Mouse (Mus musculus): ENCODE measurements around the gene Lipc. TPM values are rescaled to one million over a fixed set of nuclear protein-coding genes. Genes with fewer than 3 reads are reported as not detected.

Gene Lipc
- polyA plus RNA-seq, 1 experiment, result 0.08 TPM

GRCm38 (mm10) chr9:70979641-70980040 is 27.6 kb upstream of the Lipc start:
- TF ChIP-seq CTCF (IDR thresholded peaks at IDR 0.05; ENCODE audit: borderline replicate concordance, insufficient read depth, low read depth, low read length), result no peak
- no peak for TF ChIP-seq POLR2A (IDR thresholded peaks at IDR 0.05; ENCODE audit: borderline replicate concordance, insufficient read depth, low read length)
- no peak overlapping the region for H3K4me3 ChIP-seq (replicated peaks; ENCODE audit: insufficient read depth, low read depth, low read length)
- no peaks in the 10 kb centered on the region for H3K4me1 ChIP-seq (ENCODE audit: control insufficient read depth, insufficient read depth, low read length)
- no peak for DNase-seq
- no peaks in the 10 kb centered on the region for H3K27me3 ChIP-seq (ENCODE audit: control insufficient read depth, insufficient read depth, low read length)
- WGBS, result 93% methylated on average over 2 of the region's 2 CpGs
- H3K27ac ChIP-seq (ENCODE audit: insufficient read depth, low read length), result no peak overlapping the region

GRCm38 (mm10) chr9:70979171-70979570 is 27.1 kb upstream of the Lipc start:
- Histone ChIP-seq H3K4me3 (replicated peaks; ENCODE audit: insufficient read depth, low read depth, low read length) (no peak overlapping the region), H3K4me1 (ENCODE audit: control insufficient read depth, insufficient read depth, low read length) (no peaks in the 10 kb centered on the region), H3K27ac (ENCODE audit: insufficient read depth, low read length) (no peak overlapping the region), H3K27me3 (ENCODE audit: control insufficient read depth, insufficient read depth, low read length) (no peaks in the 10 kb centered on the region)
- 94% methylated on average over 5 of the region's 5 CpGs for WGBS
- DNase-seq, result no peak
- TF ChIP-seq CTCF (IDR thresholded peaks at IDR 0.05; ENCODE audit: borderline replicate concordance, insufficient read depth, low read depth, low read length) (no peak), POLR2A (IDR thresholded peaks at IDR 0.05; ENCODE audit: borderline replicate concordance, insufficient read depth, low read length) (no peak)

GRCm38 (mm10) chr9:70977392-70977791 is 25.4 kb upstream of the Lipc start:
- TF ChIP-seq CTCF (IDR thresholded peaks at IDR 0.05; ENCODE audit: borderline replicate concordance, insufficient read depth, low read depth, low read length) (no peak), POLR2A (IDR thresholded peaks at IDR 0.05; ENCODE audit: borderline replicate concordance, insufficient read depth, low read length) (no peak)
- H3K27ac ChIP-seq (ENCODE audit: insufficient read depth, low read length), result no peak overlapping the region
- WGBS, result 67% methylated on average over 1 of the region's 1 CpGs

GRCm38 (mm10) chr9:70975921-70976320 is 23.9 kb upstream of the Lipc start:
- DNase-seq, result no peak
- Histone ChIP-seq H3K4me1 (ENCODE audit: control insufficient read depth, insufficient read depth, low read length) (no peaks in the 10 kb centered on the region), H3K27me3 (ENCODE audit: control insufficient read depth, insufficient read depth, low read length) (no peaks in the 10 kb centered on the region), H3K27ac (ENCODE audit: insufficient read depth, low read length) (no peak overlapping the region), H3K4me3 (replicated peaks; ENCODE audit: insufficient read depth, low read depth, low read length) (no peak overlapping the region)
- WGBS, result 97% methylated on average over 2 of the region's 2 CpGs
- no peak for TF ChIP-seq POLR2A (IDR thresholded peaks at IDR 0.05; ENCODE audit: borderline replicate concordance, insufficient read depth, low read length)
- TF ChIP-seq CTCF (IDR thresholded peaks at IDR 0.05; ENCODE audit: borderline replicate concordance, insufficient read depth, low read depth, low read length), result no peak

More at GRCm38 (mm10) chr9:70977392-70977791, 25.4 kb upstream of the Lipc start:
- no peaks in the 10 kb centered on the region for H3K27me3 ChIP-seq (ENCODE audit: control insufficient read depth, insufficient read depth, low read length)
- no peaks in the 10 kb centered on the region for H3K4me1 ChIP-seq (ENCODE audit: control insufficient read depth, insufficient read depth, low read length)
- DNase-seq, result no peak
- H3K4me3 ChIP-seq (replicated peaks; ENCODE audit: insufficient read depth, low read depth, low read length), result no peak overlapping the region

GRCm38 (mm10) chr9:70973286-70973685 is 21.3 kb upstream of the Lipc start:
- Histone ChIP-seq H3K27me3 (ENCODE audit: control insufficient read depth, insufficient read depth, low read length) (no peaks in the 10 kb centered on the region), H3K4me1 (ENCODE audit: control insufficient read depth, insufficient read depth, low read length) (no peaks in the 10 kb centered on the region), H3K4me3 (replicated peaks; ENCODE audit: insufficient read depth, low read depth, low read length) (no peak overlapping the region), H3K27ac (ENCODE audit: insufficient read depth, low read length) (no peak overlapping the region)
- TF ChIP-seq POLR2A (IDR thresholded peaks at IDR 0.05; ENCODE audit: borderline replicate concordance, insufficient read depth, low read length), result no peak
- TF ChIP-seq CTCF (IDR thresholded peaks at IDR 0.05; ENCODE audit: borderline replicate concordance, insufficient read depth, low read depth, low read length), result no peak
- no peak for DNase-seq

GRCm38 (mm10) chr9:70969244-70969643 is 17.2 kb upstream of the Lipc start:
- TF ChIP-seq POLR2A (IDR thresholded peaks at IDR 0.05; ENCODE audit: borderline replicate concordance, insufficient read depth, low read length) (no peak), CTCF (IDR thresholded peaks at IDR 0.05; ENCODE audit: borderline replicate concordance, insufficient read depth, low read depth, low read length) (no peak)
- WGBS, result 81% methylated on average over 3 of the region's 3 CpGs
- no peaks in the 10 kb centered on the region for H3K27me3 ChIP-seq (ENCODE audit: control insufficient read depth, insufficient read depth, low read length)
- DNase-seq, result no peak
- H3K4me1 ChIP-seq (ENCODE audit: control insufficient read depth, insufficient read depth, low read length), result peaks cover 8% of the 10 kb centered on the region; the same call in 1 of the 2 replicates
- no peak overlapping the region for H3K27ac ChIP-seq (ENCODE audit: insufficient read depth, low read length)
- H3K4me3 ChIP-seq (replicated peaks; ENCODE audit: insufficient read depth, low read depth, low read length), result no peak overlapping the region

GRCm38 (mm10) chr9:70965999-70966994 is 14.3 kb upstream of the Lipc start:
- DNase-seq, result no peak
- WGBS, result 83% methylated on average over 17 of the region's 17 CpGs
- Histone ChIP-seq H3K4me1 (ENCODE audit: control insufficient read depth, insufficient read depth, low read length) (peaks cover 21% of the 10 kb centered on the region), H3K27me3 (ENCODE audit: control insufficient read depth, insufficient read depth, low read length) (no peaks in the 10 kb centered on the region), H3K27ac (ENCODE audit: insufficient read depth, low read length) (0 out of 2 replicates have a peak overlapping the region, but pooled peaks have one; percentile 34), H3K4me3 (replicated peaks; ENCODE audit: insufficient read depth, low read depth, low read length) (no peak overlapping the region)
- TF ChIP-seq CTCF (IDR thresholded peaks at IDR 0.05; ENCODE audit: borderline replicate concordance, insufficient read depth, low read depth, low read length), result no peak
- no peak for TF ChIP-seq POLR2A (IDR thresholded peaks at IDR 0.05; ENCODE audit: borderline replicate concordance, insufficient read depth, low read length)

- no peak overlapping the region for H3K27ac ChIP-seq (ENCODE audit: insufficient read depth, low read length)
- H3K4me1 ChIP-seq (ENCODE audit: control insufficient read depth, insufficient read depth, low read length), result peaks cover 23% of the 10 kb centered on the region
- no peak overlapping the region for H3K4me3 ChIP-seq (replicated peaks; ENCODE audit: insufficient read depth, low read depth, low read length)
- no peak for DNase-seq
- no peaks in the 10 kb centered on the region for H3K27me3 ChIP-seq (ENCODE audit: control insufficient read depth, insufficient read depth, low read length)
- TF ChIP-seq CTCF (IDR thresholded peaks at IDR 0.05; ENCODE audit: borderline replicate concordance, insufficient read depth, low read depth, low read length) (no peak), POLR2A (IDR thresholded peaks at IDR 0.05; ENCODE audit: borderline replicate concordance, insufficient read depth, low read length) (no peak)
- 93% methylated on average over 2 of the region's 2 CpGs for WGBS
Measured at GRCm38 (mm10) chr9:70965422-70965821, 13.4 kb upstream of the Lipc start.

Measured in cerebellum, adult 2 months (tissue).